Mouse (Mus musculus) MEL (cell line): ENCODE data around the gene Shisa8.

Experiments
- CHD1 ChIP-seq: IDR thresholded peaks from 2 replicates; pipeline ENCODE4 v1.6.1; 2012; ENCODE audit warnings: low read depth, mild to moderate bottlenecking, inconsistent platforms, low read length, improper control_type of control experiment
- CTCF ChIP-seq, 3 experiments: IDR thresholded peaks in 2 of 3; conservative IDR thresholded peaks in 1 of 3; 2 replicates each; pipeline ENCODE4 v1.5.1; 2011 to 2012; ENCODE audit warnings: low read length in 3 of 3, low read depth in 2 of 3, mild to moderate bottlenecking in 2 of 3, improper control_type of control experiment in 1 of 3, inconsistent platforms in 1 of 3, mixed read lengths in 1 of 3, moderate library complexity in 1 of 3; ENCODE audit not compliant: control insufficient read depth in 1 of 3, insufficient read depth in 1 of 3, poor library complexity in 1 of 3, severe bottlenecking in 1 of 3
- E2F4 ChIP-seq: IDR thresholded peaks from 2 replicates; pipeline ENCODE4 v1.6.1; 2011; ENCODE audit warnings: low read depth, low read length, improper control_type of control experiment, borderline replicate concordance
- ETS1 ChIP-seq: IDR thresholded peaks from 2 replicates; pipeline ENCODE4 v1.6.1; 2012; ENCODE audit warnings: low read depth, mild to moderate bottlenecking, inconsistent platforms, low read length, improper control_type of control experiment, moderate library complexity
- GATA1 ChIP-seq: IDR thresholded peaks from 2 replicates; pipeline ENCODE4 v1.6.1; 2011; ENCODE audit warnings: low read depth, low read length, improper control_type of control experiment
- MEF2A ChIP-seq: IDR thresholded peaks from 2 replicates; pipeline ENCODE4 v1.6.1; 2014; ENCODE audit warnings: low read depth, mild to moderate bottlenecking, inconsistent platforms, low read length, improper control_type of control experiment; ENCODE audit not compliant: poor library complexity, insufficient replicate concordance, severe bottlenecking; ENCODE audit errors: extremely low read depth
- TAL1 ChIP-seq: IDR thresholded peaks from 2 replicates; pipeline ENCODE4 v1.6.1; 2012; ENCODE audit warnings: mild to moderate bottlenecking, inconsistent platforms, low read length, moderate library complexity, mixed read lengths
- USF1 ChIP-seq: IDR thresholded peaks from 2 replicates; pipeline ENCODE4 v1.6.1; 2014; ENCODE audit warnings: low read depth, mild to moderate bottlenecking, inconsistent platforms, low read length, improper control_type of control experiment, moderate library complexity
- USF2 ChIP-seq, 2 experiments: IDR thresholded peaks; 2 replicates each; pipeline ENCODE4 v1.6.1; 2011 to 2012; ENCODE audit warnings: improper control_type of control experiment in 2 of 2, low read length in 2 of 2, borderline replicate concordance in 1 of 2, inconsistent platforms in 1 of 2, low read depth in 1 of 2, mild to moderate bottlenecking in 1 of 2; ENCODE audit not compliant: insufficient read depth in 1 of 2
- ZC3H11A ChIP-seq: IDR thresholded peaks from 2 replicates; pipeline ENCODE4 v1.6.1; 2012; ENCODE audit warnings: low read depth, mild to moderate bottlenecking, inconsistent platforms, low read length, improper control_type of control experiment

GRCm38 (mm10) chr15:82192617-82193016 is 20.0 kb downstream of the Shisa8 start:
- TF ChIP-seq USF2 (IDR thresholded peaks at IDR 0.05; ENCODE audit: borderline replicate concordance in 1 of 2, insufficient read depth in 1 of 2, low read depth in 1 of 2, low read length in 2 of 2) (no peak), CTCF (IDR thresholded peaks at IDR 0.05 in 2 of 3, conservative IDR thresholded peaks at IDR 0.05 in 1 of 3; ENCODE audit: control insufficient read depth in 1 of 3, insufficient read depth in 1 of 3, low read depth in 2 of 3, low read length in 3 of 3, poor library complexity in 1 of 3, severe bottlenecking in 1 of 3) (no peak), E2F4 (no peak), MEF2A (no peak), ETS1 (no peak), USF1 (no peak), ZC3H11A (no peak), TAL1 (no peak), CHD1 (no peak), GATA1 (no peak)
